Mouse (Mus musculus) right cerebral cortex, postnatal 10 days (tissue): Measurements from ENCODE around the gene Sv2b.
"Not testable (repeated sequence)": the region's sequence is repeated elsewhere in the genome, so short reads cannot be mapped to it uniquely, and the experiment has no call there.

Experiments
- DNase-seq, 2 experiments: peaks; one replicate each; pipeline ENCODE4 v3.0.0; 2021; ENCODE audit warnings: low spot score in 2 of 2

Gene Sv2b

DNA sequence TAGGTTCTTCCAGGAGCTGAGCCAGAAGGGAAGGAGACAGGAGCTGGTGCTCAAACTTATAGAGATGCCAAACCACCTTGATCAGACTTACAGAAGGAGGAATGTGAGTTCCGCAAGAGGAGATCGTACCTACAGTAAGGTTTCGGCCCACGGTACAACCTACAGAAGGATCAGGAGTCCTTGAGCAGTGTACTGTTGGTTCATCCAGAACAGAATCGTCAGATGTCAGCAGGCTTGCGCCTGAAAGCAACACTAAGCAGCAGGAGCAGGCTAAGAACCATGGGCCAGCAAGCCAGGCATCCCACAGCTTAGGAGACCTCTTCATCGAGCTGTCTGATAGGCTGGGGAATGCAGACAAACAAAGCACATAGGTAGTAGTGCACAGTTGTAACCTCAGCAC, 92.9 kb downstream of the Sv2b start:
- no peak for DNase-seq

DNA sequence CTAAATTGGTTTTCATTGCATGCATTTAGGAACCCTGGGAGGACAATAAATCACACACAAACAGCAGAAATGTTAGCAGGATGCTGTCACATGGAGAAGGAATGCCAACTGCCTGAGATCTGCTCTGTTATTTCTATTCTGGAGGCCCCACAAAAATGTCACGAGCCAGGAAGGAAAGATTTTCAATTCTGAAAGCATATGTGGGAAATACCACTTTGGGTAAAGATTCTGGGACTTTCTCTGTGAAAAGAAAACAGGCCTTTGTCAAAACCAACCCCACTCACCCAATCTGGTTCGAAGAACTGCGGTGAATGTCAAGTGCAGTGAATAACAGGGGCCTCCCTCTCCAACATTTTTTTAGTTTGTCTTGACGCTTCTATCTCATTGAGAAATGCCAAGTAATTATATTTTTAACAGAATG, 99.8 kb downstream of the Sv2b start:
- peak; percentile 49 to 76 for DNase-seq

DNA sequence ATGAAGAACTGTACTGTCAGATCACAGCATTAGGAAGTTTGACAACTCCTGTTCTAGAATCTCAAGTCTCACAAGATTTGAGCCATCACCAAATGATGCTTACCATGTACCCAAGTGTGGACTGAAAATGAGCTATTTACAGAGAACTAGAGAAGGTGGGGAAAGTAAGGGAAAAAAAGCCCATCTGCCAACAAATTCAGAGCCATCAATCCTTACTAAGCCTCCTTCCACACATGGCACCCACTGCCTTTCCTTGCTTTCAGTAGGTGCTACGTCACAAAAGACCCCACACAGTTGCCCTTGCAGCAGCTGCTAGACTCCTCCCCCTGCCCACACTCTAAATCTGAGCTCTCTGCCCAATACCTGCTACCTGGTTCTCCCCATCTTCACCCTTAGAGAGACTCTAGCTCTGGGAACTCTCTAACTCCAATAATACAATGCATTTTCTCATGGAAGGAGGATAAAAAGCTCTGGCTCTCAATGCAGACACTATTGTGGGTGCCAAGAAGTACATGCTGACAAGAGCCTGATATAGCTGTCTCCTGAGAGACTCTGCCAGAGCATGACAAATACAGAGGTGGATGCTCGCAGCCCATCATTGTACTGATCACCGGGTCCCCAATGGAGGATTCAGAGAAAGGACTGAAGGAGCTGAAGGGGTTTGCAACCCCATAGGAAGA, 101.0 kb downstream of the Sv2b start:
- DNase-seq = no peak

DNA sequence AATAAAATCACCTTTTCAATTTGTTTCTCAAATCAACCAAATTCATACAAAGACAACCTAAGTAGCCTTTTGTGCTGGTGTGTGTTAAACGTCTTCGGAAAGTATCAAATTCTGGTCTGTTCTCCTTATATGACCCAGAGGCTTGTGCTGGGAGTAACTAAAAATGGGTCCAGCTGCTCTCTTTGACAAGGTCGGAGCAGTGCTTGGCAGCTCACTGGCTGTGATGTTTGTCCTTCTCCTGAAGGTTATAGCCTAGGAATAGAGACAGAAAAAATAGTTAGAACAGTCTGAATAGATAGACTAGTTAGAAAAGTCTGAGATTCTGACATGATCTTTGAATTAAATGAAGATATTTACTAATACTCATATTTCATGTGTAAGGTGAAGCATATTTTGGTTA, 102.4 kb downstream of the Sv2b start:
- no peak for DNase-seq

DNA sequence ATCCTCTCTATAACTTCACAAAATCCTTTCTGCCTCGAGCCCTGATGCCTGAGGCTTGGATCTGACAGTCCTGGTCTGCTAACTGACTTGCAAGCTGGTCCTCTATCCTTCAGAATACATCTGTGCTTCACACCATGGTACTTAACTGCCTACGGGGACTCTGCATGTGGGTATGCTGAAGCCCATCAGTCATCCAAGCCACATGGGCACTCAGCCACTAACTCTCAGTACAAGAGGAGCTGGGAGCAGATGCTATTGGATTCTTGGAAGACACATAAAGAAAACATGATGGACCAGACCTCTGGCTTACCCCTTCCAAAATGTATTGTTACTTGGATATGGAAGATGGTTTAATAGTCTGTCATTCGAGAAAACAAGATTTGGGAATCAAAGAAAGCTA, 103.7 kb downstream of the Sv2b start:
- no peak for DNase-seq

DNA sequence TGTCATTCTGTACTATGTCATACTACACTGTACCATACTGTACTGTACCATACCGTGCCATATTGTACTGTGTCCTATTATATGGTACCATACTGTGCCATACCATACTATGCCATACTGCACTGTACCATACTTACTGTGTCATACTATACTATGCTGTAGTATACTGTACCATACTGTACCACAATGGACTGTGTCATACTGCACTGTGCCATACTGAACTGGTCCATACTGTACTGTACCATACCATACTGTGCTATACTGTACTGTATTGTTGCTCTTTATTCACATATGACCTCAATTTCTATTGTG, 114.2 kb downstream of the Sv2b start:
- DNase-seq = not testable (repeated sequence)

DNA sequence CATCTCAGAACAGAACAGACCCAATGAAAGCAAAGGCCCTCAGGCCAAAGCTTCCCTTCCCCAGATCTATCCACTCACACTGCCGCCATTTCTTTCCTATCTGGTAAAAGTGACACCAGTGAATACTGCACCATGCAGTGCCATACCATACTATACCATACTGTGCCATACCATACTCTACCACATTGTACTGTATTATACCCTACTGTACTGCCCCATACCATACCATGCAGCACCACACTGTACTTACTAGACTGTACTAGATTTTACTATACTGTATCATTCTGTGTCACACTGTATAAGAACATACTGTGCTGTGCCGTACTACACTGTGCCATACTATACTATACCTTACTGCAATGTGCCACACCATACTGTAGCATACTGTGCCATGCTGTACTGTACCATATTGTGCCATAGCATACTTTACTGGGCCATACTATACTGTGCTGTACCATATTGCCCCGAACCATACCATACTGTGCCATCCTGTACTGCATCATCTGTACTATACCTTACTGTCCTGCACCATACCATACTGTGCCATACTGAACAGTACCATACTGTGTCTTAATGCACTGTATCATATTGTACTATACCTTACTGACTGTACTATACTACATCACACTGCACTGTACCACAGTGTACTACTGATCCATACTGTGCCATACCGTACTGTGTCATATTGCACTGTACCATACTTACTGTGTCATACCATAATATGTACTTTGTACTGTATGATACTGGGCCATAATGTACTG, 114.7 kb downstream of the Sv2b start:
- no peak for DNase-seq

DNA sequence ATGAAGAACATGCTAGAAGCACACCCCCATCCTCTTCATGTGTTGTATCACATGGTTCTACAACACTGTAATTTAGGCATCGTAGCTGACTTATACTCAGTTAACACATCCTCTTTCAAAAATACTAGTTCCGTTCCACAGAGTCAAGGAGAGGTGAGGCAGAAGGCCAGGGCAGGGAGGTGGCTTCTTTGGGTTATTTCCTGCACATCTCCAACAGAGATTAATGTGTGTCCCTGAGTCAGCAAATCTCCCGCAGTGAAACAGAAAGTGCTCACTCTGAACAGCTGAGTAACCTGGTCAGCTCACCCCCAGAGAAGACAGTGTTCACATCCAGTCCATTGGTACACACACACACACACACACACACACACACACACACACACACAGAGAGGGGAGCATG, 118.9 kb downstream of the Sv2b start:
- DNase-seq = no peak

DNA sequence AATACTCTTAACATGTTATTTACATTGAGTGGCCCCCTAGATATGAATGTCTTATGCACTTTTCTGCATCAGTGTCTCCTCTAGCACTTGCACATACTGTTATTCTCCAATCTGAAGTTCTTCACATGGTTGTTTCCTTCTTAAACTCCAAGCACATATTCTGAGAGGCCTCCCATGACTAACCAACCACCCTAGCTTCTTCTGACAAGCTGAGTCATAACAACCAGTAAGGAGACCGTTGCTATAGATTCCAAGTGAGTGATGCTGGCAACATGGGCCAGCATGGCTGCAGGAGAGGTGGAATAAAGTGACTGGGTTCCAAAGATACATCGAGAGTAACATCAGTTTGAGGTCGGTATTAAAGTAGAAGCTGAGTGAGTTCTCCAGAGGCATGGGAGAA, 134.0 kb downstream of the Sv2b start:
- DNase-seq = no peak

DNA sequence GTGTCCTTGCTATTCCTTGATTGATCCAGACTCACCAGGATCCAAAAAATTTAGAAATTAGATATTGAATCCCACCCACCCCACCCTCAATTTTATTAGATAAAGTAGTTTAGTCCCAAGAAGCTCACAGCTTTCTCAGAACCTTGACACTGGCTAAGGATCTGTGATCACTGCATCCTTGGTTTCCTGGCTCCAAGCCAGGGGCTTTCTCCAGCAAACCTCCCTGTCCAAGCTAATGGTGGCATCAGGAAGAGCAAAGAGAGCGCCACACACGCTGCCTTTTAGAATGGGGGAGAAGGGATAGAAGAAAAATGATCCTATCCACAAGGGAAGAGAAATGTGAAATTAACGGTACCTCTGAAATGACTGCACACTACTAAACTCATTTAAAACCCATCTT, 141.6 kb downstream of the Sv2b start:
- DNase-seq = no peak

DNA sequence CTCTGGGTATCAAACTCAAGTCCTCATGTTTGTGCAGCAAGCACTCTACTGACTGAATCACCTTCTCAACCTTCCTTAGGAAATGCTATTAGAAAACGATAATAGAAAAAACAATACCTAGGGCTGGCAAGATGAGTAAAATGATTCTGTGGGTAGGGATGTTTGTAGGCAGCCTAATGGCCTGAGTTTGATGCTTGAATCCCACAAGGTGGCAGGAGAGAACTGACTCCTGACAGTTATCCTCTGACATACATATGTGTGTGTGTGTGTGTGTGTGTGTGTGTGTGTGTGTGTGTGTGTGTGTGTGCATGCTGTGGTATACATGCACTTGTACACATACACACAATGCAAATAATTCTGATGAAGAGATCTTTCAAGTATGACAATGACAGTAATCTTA, 161.9 kb downstream of the Sv2b start:
- no peak for DNase-seq

DNA sequence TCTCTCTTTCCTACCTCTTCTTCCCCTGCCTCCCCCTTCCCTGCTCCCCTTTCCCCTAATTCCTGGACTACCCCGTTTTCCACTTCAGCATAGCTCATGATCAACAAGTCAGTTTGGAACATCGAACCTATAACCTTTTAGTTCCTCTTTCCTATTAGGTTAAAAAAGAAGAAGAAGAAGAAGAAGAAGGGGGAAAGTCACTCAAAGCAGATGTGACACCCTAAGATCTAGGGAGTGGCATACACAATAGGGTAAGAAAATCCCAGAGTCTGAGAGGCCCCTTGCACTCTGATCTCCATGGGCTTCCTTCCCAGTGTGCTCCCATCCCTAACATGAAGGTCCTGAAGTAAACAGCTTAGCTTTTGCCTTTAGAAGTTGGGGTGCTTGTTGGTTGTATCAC, 166.3 kb downstream of the Sv2b start:
- no peak for DNase-seq

DNA sequence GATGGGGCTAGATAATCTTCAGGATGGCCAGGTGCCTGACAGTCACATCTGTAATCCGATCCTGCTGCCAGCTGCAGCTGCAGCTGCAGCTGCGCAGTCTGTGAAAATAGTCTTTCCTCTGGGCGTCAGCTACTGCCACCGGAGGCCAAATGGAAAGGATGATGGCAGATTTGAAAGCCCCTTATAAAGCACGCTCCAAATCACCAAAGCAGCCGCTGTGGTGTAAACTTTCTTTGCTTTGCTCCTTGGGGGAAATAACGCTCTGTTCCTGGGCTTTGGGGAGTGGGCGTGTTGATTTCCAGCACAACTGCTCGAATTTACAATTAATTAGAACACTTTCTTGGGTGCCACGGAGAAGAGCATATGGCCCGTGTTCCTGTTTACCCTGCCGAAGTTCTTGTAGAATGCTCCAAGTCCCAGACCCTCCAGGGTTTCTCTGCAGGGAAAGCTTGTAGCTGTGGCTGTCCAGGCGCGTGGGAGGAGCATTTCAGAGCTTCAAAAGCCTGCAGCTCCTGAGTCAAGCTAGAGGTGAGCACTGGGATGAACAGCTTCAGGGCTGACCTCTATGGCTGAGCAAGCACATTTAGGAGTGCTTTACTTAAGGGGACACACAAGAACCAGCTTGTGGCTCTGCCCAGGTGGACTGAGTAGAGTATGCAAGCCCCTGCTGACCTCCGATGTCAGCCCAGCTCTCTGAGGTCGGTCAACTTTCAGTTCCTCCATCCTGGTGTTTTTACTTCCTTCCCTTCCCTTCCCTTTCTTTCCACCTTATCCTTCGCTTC, 167.0 kb downstream of the Sv2b start:
- DNase-seq = peak; percentile 43 to 45

DNA sequence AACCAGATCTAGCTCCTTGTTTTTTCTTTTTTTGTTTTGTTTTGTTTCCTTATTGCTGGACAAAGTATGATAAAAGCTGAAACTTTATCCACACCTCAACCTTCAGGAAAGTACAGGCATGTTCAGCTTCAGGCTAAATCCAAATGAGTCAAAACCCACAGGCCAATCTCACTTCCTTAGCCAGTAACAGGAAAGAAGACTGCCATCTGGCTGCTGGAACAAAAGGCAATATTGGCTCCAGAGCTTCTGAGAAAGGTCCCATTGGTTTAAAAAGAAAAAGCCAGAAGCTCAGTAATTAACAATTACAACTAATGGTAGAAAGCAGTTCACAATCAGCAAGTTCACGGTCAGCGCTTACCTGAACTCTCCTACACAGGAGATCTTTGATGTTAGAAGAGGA, 169.8 kb downstream of the Sv2b start:
- DNase-seq = no peak

DNA sequence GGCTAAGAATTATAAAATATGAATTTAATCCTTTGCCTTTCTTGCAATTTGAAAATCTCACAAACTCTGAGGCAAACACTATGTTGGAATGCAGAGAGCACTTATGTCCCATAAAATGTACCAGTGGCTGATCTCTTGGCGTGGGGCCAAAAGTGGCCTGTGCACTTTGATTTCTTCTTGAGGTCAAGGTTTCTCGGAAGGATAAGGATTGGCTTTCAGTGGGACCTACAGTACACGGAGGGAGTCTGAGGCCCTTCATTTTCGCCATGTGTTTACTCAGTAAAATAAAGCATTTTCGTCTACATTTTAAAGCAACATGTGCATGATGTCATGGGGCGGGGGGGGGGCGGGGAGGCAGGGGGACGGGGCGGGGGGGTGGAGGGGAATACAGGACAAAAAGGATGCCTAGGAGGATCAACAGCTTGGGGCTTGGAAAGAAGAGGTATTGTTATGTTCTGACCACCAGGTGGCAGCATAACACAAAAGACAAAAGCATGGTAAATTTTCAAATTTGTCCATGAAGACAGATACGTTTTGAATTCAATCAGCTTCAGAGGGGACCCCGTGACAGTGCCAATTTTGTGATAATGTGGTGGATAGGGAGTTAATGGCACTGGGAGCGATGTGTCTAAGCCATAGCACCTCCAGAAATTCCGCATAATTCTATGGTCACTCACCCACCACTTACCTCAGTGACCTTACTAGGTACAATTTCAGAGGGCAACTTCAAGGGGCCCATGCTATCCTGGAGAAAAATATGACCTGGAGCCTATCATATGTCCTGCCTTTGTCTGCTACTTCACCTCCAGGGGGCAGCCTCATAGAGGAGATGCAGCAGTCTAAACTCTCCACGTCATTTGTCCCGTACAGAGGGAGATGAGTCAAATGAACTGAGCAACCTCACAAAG, 174.1 kb downstream of the Sv2b start:
- DNase-seq = peak; percentile 46 to 51

DNA sequence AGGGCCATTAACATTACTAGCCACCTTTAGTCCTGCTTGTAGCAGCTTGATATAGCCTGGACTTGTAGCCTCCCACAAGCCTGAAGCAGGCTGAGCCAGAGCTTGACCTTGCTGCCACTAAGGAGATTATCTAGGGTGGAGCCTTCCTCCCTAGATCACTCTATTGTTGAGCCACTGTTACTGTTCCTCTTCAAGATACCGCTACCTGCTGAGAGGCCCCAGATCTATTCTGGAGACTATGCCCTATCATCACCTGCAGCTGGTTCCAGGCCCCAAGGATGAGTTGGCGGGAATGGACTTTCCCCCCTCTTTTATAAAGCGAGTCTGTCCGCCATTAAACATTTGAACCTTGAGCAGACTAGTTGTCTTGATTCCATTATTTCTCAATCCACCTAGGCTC, 181.0 kb downstream of the Sv2b start:
- DNase-seq = no peak

DNA sequence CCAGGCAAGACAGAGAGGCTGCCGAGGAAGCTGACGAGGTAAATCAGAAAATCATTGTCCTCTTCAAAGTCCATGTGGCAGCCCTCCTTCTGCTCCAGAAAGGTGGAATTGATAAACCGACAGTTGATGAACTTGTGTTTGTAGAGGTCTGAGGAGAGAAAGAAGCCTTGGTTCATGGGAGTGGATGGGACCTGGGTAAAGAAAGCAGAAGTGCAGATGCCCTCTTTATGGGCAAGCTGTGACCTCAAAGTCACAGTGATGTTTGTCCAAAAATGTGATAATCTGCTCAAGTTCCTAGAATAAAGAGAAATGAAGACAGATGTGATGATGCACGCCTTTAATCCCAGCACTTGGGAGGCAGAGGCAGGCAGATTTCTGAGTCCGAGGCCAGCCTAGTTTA, 185.0 kb downstream of the Sv2b start:
- no peak for DNase-seq

DNA sequence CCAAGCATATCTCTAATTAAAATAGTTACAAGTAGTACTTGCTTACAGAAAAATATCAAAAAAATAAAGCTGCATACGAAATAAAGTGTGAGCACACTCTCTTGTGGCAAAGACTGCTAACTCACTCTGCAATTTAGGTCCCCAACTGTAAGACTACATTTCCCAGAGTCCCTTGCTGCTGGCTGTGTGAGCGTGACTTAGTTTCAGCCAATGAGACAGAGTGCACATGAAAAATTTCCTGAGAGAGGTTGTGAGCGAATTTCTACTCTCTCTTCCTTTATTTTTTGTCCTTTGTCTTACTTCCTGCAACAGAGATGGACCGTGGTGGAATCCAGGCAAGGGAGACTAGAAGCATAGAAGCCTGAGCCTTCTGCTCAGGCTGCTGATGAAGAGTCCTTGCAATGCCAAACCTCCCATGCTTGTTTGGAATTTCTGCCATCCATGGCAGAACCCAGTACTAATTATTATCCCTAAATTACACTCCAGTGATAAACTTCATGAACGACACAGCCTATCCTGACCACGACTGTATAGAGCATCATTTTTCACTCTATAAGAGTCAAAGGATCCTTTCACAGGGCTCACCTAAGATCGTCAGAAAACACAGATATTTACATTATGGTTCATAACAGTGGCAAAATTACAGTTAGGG, 190.9 kb downstream of the Sv2b start:
- DNase-seq = peak; percentile 59 to 77

DNA sequence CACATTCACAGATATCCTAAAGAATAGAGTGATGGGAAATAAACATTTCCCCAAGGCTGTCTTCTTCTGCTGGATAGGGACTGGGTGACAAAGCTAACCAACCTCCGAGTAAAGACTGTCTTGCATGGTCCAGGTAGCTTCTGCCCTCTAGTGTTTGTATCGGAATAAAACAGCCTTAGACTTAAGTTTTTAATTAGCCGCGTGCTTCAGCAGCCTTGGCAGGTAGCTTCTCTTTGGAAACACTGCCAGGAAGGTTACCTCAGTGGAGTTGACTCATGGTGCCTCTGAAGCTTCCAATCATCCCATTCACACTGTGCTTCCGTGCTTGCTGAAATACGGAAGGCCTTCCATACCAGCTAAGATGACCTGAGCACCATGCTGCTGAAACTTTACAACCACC, 198.4 kb downstream of the Sv2b start:
- peak; percentile 41 to 55 for DNase-seq

DNA sequence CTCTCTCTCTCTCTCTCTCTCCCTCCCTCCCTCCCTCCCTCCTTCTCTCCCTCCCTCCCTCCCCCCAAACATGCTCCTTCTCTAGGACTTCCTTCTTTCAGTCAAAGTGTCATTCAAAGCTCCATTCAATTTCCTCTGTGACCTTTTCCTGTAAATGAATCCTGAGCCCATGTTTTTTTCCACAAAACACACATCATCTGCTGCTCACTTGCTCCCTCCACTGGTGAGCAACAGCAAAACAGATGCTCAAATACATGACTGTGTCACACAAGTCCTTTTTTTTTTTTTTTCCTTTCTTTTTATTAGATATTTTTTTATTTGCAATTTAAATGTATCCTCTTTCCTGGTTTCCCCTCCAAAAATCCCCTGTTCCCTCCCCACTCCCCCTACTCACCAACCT, 201.6 kb downstream of the Sv2b start:
- peak; percentile 66 to 67 for DNase-seq

DNA sequence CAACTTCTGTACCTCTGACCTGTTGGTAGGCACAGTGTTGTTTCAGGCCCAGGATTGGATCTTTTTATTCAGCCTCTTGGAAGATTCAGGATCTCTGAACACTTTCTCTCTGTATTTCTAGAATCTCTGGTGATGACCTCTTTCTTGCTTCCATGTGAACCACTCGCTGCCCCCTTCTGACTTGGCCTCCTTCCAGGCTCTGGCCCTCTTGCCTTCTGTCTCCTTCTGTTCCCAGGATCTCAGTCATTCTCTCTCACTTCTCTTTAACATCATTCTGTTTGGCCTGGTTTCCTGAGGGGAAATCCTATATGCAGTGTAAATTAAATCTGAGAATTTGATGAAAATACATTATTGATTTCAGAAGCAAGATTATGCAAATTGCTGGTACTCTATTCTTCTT, 205.2 kb downstream of the Sv2b start:
- peak; percentile 39 to 48 for DNase-seq
